Mouse (Mus musculus): ENCODE data around the gene Tk1. TPM values are rescaled to one million over a fixed set of nuclear protein-coding genes. Genes with fewer than 3 reads are reported as not detected.

Tk1 gene
- 45.5 and 52.2 TPM in 2 replicates for total RNA-seq (2023)

DNA sequence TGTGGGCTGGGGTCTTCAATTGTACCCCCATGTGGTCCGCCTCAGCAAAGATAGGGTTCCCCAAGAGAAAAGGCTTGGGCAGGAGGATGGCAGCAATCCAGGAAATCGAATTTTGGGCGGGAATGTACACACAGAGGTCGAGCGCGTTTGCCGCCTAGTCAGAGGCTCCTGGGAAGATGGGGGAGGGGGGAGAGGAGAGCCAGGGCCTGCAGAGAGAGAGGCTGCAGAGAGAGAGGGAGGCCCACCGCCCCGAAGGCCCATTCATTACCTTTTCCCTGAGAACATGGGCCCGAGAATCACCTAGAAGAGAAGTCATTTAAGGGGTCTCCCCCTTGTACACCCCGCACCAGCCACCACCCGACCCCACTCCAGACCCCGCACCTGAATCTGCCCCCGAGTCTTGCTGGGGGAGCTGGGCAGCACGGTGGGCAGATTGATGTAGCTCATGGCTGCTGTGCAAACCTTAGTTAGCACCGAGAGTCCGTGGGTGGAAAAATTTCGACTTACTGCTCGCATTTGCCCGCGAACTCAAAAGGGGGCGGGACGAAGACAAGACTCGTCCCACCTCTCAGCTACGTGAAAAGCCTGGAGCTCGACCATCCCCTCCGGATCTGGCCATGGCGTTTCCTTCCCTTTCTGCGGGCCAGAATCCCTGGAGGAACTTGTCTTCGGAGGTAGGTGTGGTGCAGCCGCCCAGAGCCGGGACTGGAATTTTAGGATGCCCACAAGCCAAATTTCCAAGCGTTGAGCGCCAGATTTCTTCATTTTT is at the start of gene Tk1, which contains the start of gene Afmid:
Gene Tk1, minus strand, starts transcription at position 760 of the 769 bp plus-strand sequence.
Gene Afmid, plus strand, starts transcription at position 592 of the 769 bp plus-strand sequence.

DNA sequence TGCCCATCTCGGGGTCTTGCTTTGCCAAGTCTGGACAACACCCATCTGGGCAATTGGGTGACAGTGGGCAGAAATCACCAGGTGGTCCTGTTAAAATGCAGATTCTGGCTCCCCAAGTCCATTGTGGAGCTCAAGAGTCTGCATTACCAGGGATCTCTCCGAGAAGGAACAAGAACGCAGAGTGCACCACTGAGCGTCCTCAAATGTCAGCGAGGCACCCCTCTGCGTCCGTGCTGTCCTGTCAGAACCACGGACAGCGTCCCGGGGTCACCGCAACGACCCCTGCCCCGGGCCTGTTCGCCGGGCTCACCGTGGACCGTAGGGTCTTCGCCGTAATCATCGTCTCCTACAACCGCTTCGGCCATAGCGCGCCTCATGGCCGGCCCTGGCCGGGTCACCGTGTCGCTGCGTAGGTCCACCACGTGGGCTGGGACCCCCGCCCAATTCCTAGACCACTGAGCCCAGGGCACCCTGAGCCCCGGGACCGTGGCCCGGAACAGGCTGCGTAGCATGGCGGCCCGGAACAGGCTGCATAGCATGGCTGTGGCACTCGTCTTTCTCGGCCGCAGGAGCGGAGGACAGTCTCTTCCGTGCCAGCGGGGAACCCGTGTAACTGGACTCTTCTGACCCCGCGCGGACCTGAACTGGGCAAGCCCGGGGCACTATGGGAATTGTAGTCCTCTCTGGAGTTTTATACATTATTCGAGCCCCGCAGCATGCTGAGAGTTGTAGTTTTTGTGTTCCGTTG is 47.1 kb upstream of the Tk1 start, which contains the start of gene Tha1:
Gene Tha1, minus strand, starts transcription at position 621 of the 748 bp plus-strand sequence.

DNA sequence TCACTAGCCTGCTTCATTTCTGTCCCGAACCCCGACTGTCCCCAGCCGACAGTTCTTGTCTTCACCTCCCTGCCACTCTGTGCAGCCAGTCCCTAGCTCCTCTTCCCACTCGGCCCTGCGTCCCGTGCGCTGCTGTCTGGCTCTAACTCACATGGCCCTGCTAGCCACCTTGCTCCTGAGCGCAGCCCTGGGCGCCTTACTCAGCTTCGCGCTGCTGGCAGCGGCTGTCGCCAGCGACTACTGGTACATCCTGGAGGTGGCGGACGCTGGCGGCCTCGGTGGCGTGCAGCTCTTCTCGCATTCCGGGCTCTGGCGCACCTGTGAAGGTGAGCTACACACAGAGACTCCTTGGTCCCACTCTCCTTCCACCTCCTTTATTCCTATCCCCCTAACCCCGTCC is 34.7 kb upstream of the Tk1 start, which contains the start of gene Tmem235:
Gene Tmem235, plus strand, starts transcription at position 152 of the 400 bp plus-strand sequence.

DNA sequence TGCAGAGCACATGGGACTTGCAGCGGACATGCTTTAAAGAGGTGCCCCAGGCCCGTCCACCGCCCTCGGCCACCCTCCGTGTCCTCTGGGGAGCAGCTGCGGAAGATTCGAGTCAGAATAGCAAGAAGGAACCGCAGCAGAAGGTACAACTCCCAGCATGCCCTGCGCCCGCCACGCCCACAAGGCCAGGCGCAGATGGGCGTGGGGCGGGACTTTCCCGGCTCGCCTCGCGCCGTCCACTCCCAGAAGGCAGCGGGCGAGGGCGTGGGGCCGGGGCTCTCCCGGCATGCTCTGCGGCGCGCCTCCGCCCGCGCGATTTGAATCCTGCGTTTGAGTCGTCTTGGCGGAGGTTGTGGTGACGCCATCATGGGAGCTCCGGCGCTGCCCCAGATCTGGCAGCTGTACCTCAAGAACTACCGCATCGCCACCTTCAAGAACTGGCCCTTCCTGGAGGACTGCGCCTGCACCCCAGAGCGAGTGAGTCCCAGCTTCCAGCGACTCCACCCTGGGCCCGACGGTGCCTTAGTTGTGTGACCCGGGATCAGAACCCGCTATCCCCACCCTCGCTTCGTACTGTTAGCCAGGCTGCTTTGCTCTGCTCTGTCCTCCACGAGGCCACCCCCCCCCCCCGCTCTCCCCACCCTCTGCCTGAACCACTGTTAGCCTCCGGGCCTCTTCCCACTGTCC is 23.2 kb upstream of the Tk1 start, which contains the start of gene Birc5:
Gene Birc5, plus strand, starts transcription at position 267 of the 687 bp plus-strand sequence.

DNA sequence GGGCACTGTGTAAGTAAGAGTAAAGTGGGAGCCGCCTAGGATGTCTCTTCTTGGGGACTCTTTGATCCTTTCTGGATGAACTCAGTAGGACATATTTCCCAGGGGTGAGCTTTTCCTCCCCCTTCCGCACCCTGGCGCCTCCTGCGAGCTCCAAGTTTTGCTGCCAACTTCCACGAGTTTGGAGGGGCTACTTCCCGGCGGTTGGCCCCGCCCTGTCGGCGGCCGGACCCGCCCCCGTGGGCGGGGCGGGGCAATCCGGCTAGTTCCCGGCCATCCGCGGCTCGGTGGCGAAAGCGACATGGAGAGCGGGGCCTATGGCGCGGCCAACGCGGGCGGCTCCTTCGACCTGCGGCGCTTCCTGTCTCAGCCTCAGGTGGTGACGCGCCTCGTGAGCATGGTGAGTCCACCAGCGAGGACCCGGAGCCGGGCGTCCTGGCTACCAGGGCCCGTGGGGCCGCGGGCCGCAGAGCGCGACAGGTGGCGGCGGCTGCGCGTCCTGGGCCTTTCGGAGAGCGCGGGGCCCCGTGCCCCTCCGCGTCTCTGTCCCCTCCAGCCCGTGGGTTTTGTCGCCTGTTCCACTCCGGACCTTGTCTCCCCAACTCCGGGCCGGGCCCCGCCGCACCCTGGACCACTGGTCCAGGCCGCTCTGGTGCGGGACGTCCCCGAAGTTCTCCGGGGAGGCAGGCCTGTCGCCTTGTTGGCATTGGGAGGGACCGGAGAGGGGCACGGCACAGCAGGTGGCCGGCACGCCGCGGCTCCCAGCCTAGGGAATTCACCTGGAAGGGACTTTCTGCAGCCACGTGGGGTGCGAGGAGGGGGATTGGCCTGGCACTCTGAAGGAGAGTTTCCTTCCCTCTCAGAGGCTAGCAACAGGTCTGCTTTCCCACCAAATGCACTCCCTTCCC is 16.2 kb downstream of the Tk1 start, which contains the start of the genes Gm20708 and Syngr2:
Gene Gm20708, plus strand, starts transcription at position 262 of the 905 bp plus-strand sequence.
Gene Syngr2, plus strand, starts transcription at position 262 of the 905 bp plus-strand sequence.

DNA sequence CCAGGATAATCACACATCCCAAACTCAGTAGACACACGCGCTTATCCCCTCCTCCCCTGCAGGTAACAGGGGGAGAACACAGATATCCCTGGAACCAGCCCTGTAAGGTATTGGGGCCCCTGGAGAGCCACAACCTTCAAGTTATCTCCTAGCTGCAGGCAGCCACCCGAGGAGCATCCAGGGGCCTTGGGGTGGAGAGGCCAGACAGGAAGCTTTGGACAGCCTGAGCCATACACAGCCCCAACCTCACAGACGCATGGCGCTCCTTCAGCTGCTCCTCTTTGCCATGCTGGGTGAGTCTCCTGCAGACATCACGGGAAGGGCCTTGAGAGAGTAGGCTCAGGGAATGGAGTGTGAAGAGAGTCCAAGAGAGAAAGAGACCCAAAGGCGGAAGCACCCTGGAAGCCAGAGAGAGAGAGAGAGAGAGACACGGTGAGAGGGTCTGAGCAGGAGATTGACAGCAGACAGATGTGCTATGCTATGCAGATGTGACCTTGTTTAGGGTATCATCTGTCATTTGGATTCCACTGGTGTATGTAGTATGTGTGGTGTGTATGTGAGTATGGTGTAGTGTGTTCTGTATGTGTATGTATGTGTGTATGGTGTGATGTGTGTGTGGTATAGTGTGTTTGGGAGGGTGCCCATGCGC is 28.3 kb downstream of the Tk1 start, which contains the start of gene 6030468B19Rik:
Gene 6030468B19Rik, plus strand, starts transcription at position 150 of the 649 bp plus-strand sequence.

DNA sequence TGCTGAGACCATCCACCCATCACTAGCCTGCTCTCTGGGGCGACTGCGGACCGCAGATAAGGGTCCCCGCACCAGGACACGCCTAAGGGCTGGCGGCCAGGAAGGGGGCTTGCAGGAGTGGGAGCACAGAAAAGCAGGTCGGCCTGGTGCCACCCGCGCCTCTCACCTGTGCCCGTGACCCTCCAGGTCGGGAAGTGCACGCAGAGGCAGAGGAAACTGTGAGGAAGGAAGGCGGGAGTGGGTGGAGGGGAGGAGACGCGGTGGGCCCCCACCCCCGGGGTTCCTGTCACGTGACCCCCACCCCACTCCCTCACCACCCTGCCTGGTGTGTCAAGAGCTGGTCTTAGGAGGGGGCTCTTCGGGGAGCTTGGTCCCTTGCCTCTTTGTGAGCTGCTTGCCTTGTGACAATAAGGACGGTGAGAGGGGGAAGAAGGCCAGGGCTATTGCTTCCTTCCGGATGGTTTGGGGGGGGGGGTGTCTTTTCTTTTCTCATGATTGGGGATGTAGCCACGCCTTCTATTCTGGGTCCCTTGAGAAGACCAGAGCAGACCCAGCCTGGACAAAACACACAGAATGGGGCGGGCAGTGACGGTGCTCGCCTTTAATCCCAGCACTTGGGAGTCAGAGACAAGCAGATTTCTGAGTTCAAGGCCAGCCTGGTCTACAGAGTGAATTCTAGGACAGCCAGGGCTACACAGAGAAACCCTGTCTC is 43.7 kb downstream of the Tk1 start, which contains the start of the genes Tmc8 and Tmc6:
Gene Tmc8, plus strand, starts transcription at position 84 of the 712 bp plus-strand sequence.
Gene Tmc6, minus strand, starts transcription at position 206 of the 712 bp plus-strand sequence.

Other genes starting within 250 kb of the Tk1 start
- gene Tnrc6c, start 171.8 kb downstream of the Tk1 start, total RNA-seq (2023): 27.2 and 37.5 TPM in 2 replicates
- gene Tmc8, start 44.0 kb downstream of the Tk1 start, total RNA-seq (2023): 43.7 and 56.3 TPM in 2 replicates
- 144 and 146 TPM in 2 replicates for gene Tmc6, start 43.9 kb downstream of the Tk1 start, total RNA-seq (2023)
- not detected in 2 replicates for gene 6030468B19Rik, start 28.4 kb downstream of the Tk1 start, total RNA-seq (2023)
- 0.98 and 2.7 TPM in 2 replicates for gene Gm20708, start 16.4 kb downstream of the Tk1 start, total RNA-seq (2023)
- 83.5 and 88.6 TPM in 2 replicates for gene Syngr2, start 16.4 kb downstream of the Tk1 start, total RNA-seq (2023)
- gene Afmid, start 168 bp downstream of the Tk1 start, total RNA-seq (2023): 3.8 and 4.7 TPM in 2 replicates
- 65.2 and 66.4 TPM in 2 replicates for gene Birc5, start 23.2 kb upstream of the Tk1 start, total RNA-seq (2023)
- not detected in 2 replicates for gene Tmem235, start 34.7 kb upstream of the Tk1 start, total RNA-seq (2023)
- gene Tha1, start 47.4 kb upstream of the Tk1 start, total RNA-seq (2023): not detected in 2 replicates
- 44.4 and 55.1 TPM in 2 replicates for gene Socs3, start 144.0 kb upstream of the Tk1 start, total RNA-seq (2023)
- gene Pgs1, start 160.2 kb upstream of the Tk1 start, total RNA-seq (2023): 90.7 and 154 TPM in 2 replicates

Data from neutrophil, adult 65 days (primary cell).